9 mouse cellular contexts compared by ENCODE assay signal in the genomic region with DNA sequence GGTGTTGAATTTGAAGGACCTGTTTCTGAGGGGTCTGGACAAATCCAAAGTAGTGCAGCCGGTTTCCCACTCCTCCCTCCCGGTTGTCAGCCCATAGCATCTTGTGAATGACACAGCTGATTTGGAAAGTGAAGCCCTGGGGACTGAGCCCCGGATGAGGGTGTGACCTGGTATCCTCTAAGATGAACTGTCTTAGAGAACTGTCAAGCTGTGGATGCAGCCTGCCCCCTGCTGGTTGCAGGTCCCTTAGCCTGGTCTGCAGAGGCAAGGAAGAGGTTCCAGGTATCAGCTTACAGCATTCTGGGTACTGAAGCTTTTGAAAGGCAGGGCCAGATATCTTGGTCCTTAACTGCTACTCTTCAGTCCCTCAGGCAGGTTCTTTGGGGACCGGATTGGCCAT. TPM values are rescaled to one million over a fixed set of nuclear protein-coding genes. Genes with fewer than 3 reads are reported as not detected.
DNase-seq lines count a peak whose midpoint lies in the region; ATAC-seq and TF ChIP-seq lines count a peak whose summit lies in the region.
"Had no signal": no experiment of that assay in that cellular context is flagged by ENCODE, and none has a peak within 500 bp of the region (broad histone marks: within the 10 kb centered on the region; RNA-seq: fewer than 3 reads in every experiment).

No protein-coding gene starts in this region.

- H3K4me3 ChIP-seq in bone marrow macrophage, adult 2 months (ENCODE audit: insufficient read depth, low read length): no peak overlapping the region
- H3K4me3 ChIP-seq in intestine, embryonic 14.5 days (ENCODE audit: low read depth, low read length): no peak overlapping the region
- H3K4me3 ChIP-seq in liver, adult 2 months (ENCODE audit: insufficient read depth, low read depth, low read length): no peak overlapping the region
- no peak overlapping the region for H3K4me3 ChIP-seq in thymus, adult 2 months (ENCODE audit: control insufficient read depth, insufficient read depth, low read length)
- H3K4me3 ChIP-seq: erythroblast, embryonic 14.5 days had no signal

- no peaks in the 10 kb centered on the region for H3K79me2 ChIP-seq in liver, adult 2 months (ENCODE audit: control insufficient read depth, insufficient read depth, low read length)

- peaks cover 38% of the 10 kb centered on the region for H3K36me3 ChIP-seq in intestine, embryonic 14.5 days (ENCODE audit: control insufficient read depth, insufficient read depth, low read length)
- H3K36me3 ChIP-seq in liver, adult 2 months (ENCODE audit: control insufficient read depth, insufficient read depth, low read length): no peaks in the 10 kb centered on the region; the same call in 1 of the 2 replicates
- no peaks in the 10 kb centered on the region for H3K36me3 ChIP-seq in thymus, adult 2 months (ENCODE audit: control insufficient read depth, insufficient read depth, low read length)

- TF ChIP-seq POLR2A in bone marrow macrophage, adult 2 months (IDR thresholded peaks at IDR 0.05; ENCODE audit: borderline replicate concordance, low read depth, low read length): no peak
- TF ChIP-seq POLR2A in liver, adult 2 months (IDR thresholded peaks at IDR 0.05; ENCODE audit: extremely low read depth, insufficient read depth, low read length): no peak
- TF ChIP-seq POLR2A in thymus, adult 2 months (IDR thresholded peaks at IDR 0.05; ENCODE audit: control insufficient read depth, extremely low read depth, insufficient read depth, low read length, poor library complexity): no peak

- peaks cover 2% of the 10 kb centered on the region; the same call in 1 of the 2 replicates for H3K4me1 ChIP-seq in bone marrow macrophage, adult 2 months (ENCODE audit: control insufficient read depth, insufficient read depth, low read length)
- no peaks in the 10 kb centered on the region for H3K4me1 ChIP-seq in intestine, embryonic 14.5 days (replicated peaks; ENCODE audit: control insufficient read depth, insufficient read depth, low read length)
- H3K4me1 ChIP-seq in liver, adult 2 months (ENCODE audit: control insufficient read depth, insufficient read depth, low read length): no peaks in the 10 kb centered on the region
- H3K4me1 ChIP-seq in thymus, adult 2 months (replicated peaks; ENCODE audit: control insufficient read depth, insufficient read depth, low read length): no peaks in the 10 kb centered on the region

- 23% methylated on average over 4 of the region's 4 CpGs for WGBS in intestine, embryonic 14.5 days
- 26% methylated on average over 4 of the region's 4 CpGs for WGBS in liver, adult 2 months
- WGBS in thymus, adult 2 months: 24% methylated on average over 4 of the region's 4 CpGs

- no peaks in the 10 kb centered on the region for H3K27me3 ChIP-seq in intestine, embryonic 14.5 days (replicated peaks; ENCODE audit: control insufficient read depth, insufficient read depth, low read length)
- peaks cover 8% of the 10 kb centered on the region; the same call in 1 of the 2 replicates for H3K27me3 ChIP-seq in liver, adult 2 months (ENCODE audit: control insufficient read depth, insufficient read depth, low read length)
- H3K27me3 ChIP-seq in thymus, adult 2 months (ENCODE audit: control insufficient read depth, insufficient read depth, low read length): no peaks in the 10 kb centered on the region

- H3K27ac ChIP-seq in bone marrow macrophage, adult 2 months (ENCODE audit: insufficient read depth, low read depth, low read length): no peak overlapping the region
- H3K27ac ChIP-seq in intestine, embryonic 14.5 days (ENCODE audit: low read depth): no peak overlapping the region
- no peak overlapping the region for H3K27ac ChIP-seq in liver, adult 2 months (replicated peaks; ENCODE audit: insufficient read depth, low read depth, low read length)
- no peak overlapping the region for H3K27ac ChIP-seq in thymus, adult 2 months (ENCODE audit: control insufficient read depth, insufficient read depth, low read length)

- no peak overlapping the region for H3K9ac ChIP-seq in intestine, embryonic 14.5 days (ENCODE audit: low read length)
- no peak overlapping the region for H3K9ac ChIP-seq in liver, adult 2 months (ENCODE audit: low read depth, low read length)

- H3K4me2 ChIP-seq in intestine, embryonic 14.5 days (ENCODE audit: low read length): no peak overlapping the region

- TF ChIP-seq CTCF in bone marrow macrophage, adult 2 months (IDR thresholded peaks at IDR 0.05; ENCODE audit: low read depth, low read length): peak; percentile 85
- peak; percentile 96 for TF ChIP-seq CTCF in liver, adult 2 months (IDR thresholded peaks at IDR 0.05; ENCODE audit: low read depth, low read length)
- TF ChIP-seq CTCF in thymus, adult 2 months (IDR thresholded peaks at IDR 0.05; ENCODE audit: borderline replicate concordance, control insufficient read depth, extremely low read depth, insufficient read depth, low read length, poor library complexity): peak; percentile 83; the same call in 1 of the 2 replicates

- peak; percentile 80 for DNase-seq in layer of hippocampus, adult 11-12 months (ENCODE audit: low spot score)
- DNase-seq in layer of hippocampus, adult 9-10 months (ENCODE audit: low spot score): no peak
- peak; percentile 81 for DNase-seq in intestine, embryonic 14.5 days (ENCODE audit: low spot score)
- DNase-seq in liver, adult 2 months (ENCODE audit: extremely low read depth, low read depth, low spot score): peak; percentile 67
- peak; percentile 37 for DNase-seq in ovary, adult 18-20 months (ENCODE audit: low spot score)
- DNase-seq in thymus, adult 2 months: peak; percentile 81

- ATAC-seq in frontal cortex, adult (ENCODE audit: low TSS enrichment): peak; percentile 69
- ATAC-seq in intestine, embryonic 14.5 days (replicated peaks; ENCODE audit: low FRiP score, low TSS enrichment, low read depth): no peak

- H3K9me3 ChIP-seq in intestine, embryonic 14.5 days (ENCODE audit: control insufficient read depth, low read length): no peaks in the 10 kb centered on the region

RNA-seq across cellular contexts. Expression of a gene that starts 12.1 kb away (rescaled TPM):
- polyA plus RNA-seq in bone marrow macrophage, adult 2 months (2012; ENCODE audit: insufficient read depth, insufficient read length, missing spikeins): not detected in 2 replicates
- polyA plus RNA-seq in intestine, embryonic 14.5 days (2014; fragmentation: Nextera tagmentation; extraction: Ambion mirVana): 3.3 and 4.3 TPM in 2 replicates
- not detected in 2 replicates for total RNA-seq in liver, adult 2 months (2014; rRNA removed)
- not detected in 2 replicates for polyA plus RNA-seq in liver, adult 2 months (2012; rRNA removed)
- polyA plus RNA-seq in thymus, adult 2 months (2012; rRNA removed): 0.10 TPM in 1 of 2 replicates, not detected in the other
- polyA plus RNA-seq: erythroblast, embryonic 14.5 days had no signal

RNA-seq across cellular contexts. Expression of a gene that starts 26.0 kb away (rescaled TPM):
- polyA plus RNA-seq in bone marrow macrophage, adult 2 months (2012; ENCODE audit: insufficient read depth, insufficient read length, missing spikeins): 1.3 and 1.6 TPM in 2 replicates
- polyA plus RNA-seq in intestine, embryonic 14.5 days (2014; fragmentation: Nextera tagmentation; extraction: Ambion mirVana): not detected in 2 replicates
- 0.18 TPM in 1 of 2 replicates, not detected in the other for total RNA-seq in liver, adult 2 months (2014; rRNA removed)
- polyA plus RNA-seq in liver, adult 2 months (2012; rRNA removed): 0.07 TPM in 1 of 2 replicates, not detected in the other
- polyA plus RNA-seq in thymus, adult 2 months (2012; rRNA removed): 0.23 and 0.35 TPM in 2 replicates
- polyA plus RNA-seq: erythroblast, embryonic 14.5 days had no signal

RNA-seq across cellular contexts. Expression of a gene that starts 26.3 kb away (rescaled TPM):
- polyA plus RNA-seq in bone marrow macrophage, adult 2 months (2012; ENCODE audit: insufficient read depth, insufficient read length, missing spikeins): 952 and 993 TPM in 2 replicates
- polyA plus RNA-seq in intestine, embryonic 14.5 days (2014; fragmentation: Nextera tagmentation; extraction: Ambion mirVana): 79.2 and 86.3 TPM in 2 replicates
- 39.6 and 46.2 TPM in 2 replicates for total RNA-seq in liver, adult 2 months (2014; rRNA removed)
- 38.9 and 46.2 TPM in 2 replicates for polyA plus RNA-seq in liver, adult 2 months (2012; rRNA removed)
- 65.4 and 83.0 TPM in 2 replicates for polyA plus RNA-seq in thymus, adult 2 months (2012; rRNA removed)

RNA-seq across cellular contexts. Expression of a gene that starts 51.5 kb away (rescaled TPM):
- polyA plus RNA-seq in bone marrow macrophage, adult 2 months (2012; ENCODE audit: insufficient read depth, insufficient read length, missing spikeins): 32.3 and 37.4 TPM in 2 replicates
- polyA plus RNA-seq in intestine, embryonic 14.5 days (2014; fragmentation: Nextera tagmentation; extraction: Ambion mirVana): 35.3 and 36.9 TPM in 2 replicates
- total RNA-seq in liver, adult 2 months (2014; rRNA removed): 11.2 and 13.7 TPM in 2 replicates
- 7.9 and 8.9 TPM in 2 replicates for polyA plus RNA-seq in liver, adult 2 months (2012; rRNA removed)
- 45.3 and 62.9 TPM in 2 replicates for polyA plus RNA-seq in thymus, adult 2 months (2012; rRNA removed)

Comparison
In these comparisons a context has a peak if more than half of its experiments do, and no peak if none do; other contexts are left out.
1. RNA of a gene that starts 26.3 kb away (polyA plus RNA-seq): 952 to 993 TPM in bone marrow macrophage, adult 2 months; 65.4 to 83.0 TPM in thymus, adult 2 months, 79.2 to 86.3 TPM in intestine, embryonic 14.5 days and 38.9 to 46.2 TPM in liver, adult 2 months; every median in the first group is over 10 times any median in the second.
2. Peak in every context shown above with its lines, with median percentiles within 50 percentile points of each other: CTCF ChIP-seq.